Mouse (Mus musculus) megakaryocyte, adult 5-6 weeks (primary cell): ENCODE measurements around the gene Pimreg. TPM values are rescaled to one million over a fixed set of nuclear protein-coding genes. Genes with fewer than 3 reads are reported as not detected.
A peak's percentile ranks its signal among the peaks of the same experiment; 100 is the strongest.

ENCODE experiments used
- ATAC-seq: 2 replicates; pipeline ENCODE4 v1.8.0; 2016; ENCODE audit warnings: mild to moderate bottlenecking, inconsistent platforms; ENCODE audit not compliant: poor library complexity, severe bottlenecking
- total RNA-seq, 2 experiments: library from RNA; stranded (forward) in 1 of 2; stranded (reverse) in 1 of 2; fragments of 153-499, 151-499 nt in 1 of 2; fragments of 221-1000, 200-1000 nt in 1 of 2; gene quantifications; 2 replicates each; pipeline versions ENCODE4 v1.2.3 to v1.2.4; 2015 to 2017

Gene Pimreg
- total RNA-seq (2015) = 34.0 and 34.1 TPM in 2 replicates
- total RNA-seq (2017) = 16.3 and 17.2 TPM in 2 replicates

DNA sequence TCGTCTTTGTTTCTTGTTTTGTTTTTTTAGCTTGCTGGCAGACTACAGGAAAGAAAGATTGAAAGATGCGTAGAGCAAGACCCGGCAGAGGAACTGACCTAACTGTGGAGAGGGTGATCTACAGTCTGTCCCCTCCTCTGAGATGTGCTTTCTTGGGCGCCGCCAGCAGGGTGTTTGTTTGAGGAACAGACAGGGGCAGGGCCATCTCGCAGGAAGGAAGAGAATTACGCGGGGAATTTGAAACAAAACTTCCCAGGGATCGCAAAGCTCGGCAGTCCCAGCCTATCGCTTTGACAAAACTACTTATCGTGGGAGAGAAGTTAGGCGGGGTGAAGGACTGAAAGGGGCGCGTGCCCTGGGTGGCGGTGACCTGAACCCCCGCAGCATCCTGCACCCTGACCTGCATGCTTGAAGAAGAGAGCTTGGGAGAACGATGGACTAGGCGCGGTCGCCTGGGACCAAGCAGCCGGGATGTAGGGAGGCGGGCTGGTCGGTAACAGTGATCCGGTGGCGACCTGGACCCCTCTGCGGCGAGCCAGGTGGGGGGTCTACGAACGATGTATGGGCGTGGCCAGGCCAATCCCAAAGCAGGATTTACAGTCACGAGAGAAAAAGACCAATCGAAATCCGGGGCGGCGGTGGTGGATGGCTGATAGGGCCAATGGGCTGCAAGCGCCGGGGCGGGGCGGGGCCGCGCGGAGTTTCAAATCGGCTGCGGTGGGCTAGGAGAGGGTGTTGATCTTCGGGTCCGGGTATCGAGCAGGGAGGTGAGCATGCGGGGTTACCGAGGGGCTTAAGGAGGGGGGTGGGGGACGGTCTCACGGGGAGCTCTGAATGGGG lies at the start of gene Pimreg:
TSS of gene Pimreg (plus strand) at position 265 of the 840 bp plus-strand sequence.
- ATAC-seq = peak; percentile 86

DNA sequence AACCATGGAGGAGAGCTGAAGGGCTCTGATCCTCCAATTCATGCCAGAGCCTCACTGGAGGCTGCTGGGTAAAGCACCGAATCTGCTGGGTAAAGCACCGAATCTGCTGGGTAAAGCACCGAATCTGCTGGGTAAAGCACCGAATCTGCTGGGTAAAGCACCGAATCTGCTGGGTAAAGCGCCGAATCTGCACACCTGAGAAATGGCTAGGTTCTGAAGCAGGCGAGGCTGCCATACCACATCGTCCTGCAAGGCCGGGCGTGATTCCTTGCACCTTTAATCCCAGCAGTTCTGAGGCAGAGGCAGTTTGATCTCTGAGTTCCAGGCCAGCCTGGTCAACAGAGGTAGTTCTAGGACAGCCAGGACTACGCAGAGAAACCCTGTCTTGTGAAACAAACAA lies 49.4 kb upstream of the Pimreg start:
- no peak for ATAC-seq

DNA sequence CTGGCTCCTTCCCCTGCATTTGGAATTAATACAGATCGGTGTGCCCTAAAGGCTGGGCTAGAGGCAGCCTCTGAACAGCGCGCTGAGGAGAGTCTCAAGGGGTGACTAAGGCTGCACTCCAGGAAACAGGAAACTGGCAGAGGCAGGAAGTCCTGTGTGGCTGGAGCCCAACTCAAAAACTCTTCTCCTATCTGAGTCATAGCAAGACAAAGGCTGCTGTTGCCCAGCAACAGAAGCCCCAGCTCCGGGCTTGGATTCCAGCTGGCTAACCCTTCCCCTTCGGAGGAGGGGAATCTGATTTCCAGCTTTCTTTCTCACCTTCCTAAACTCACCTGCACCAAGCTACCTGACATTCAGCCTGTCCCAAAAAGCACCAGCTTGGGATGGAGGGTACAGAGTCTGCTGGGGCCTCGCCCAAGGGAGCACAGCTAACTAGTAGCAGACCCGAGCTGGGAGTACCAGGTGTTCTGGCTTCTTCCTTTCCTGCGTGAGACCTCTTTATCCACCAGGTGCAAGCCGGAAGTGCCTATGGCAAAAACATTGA lies 45.8 kb upstream of the Pimreg start:
- ATAC-seq = peak; percentile 80

DNA sequence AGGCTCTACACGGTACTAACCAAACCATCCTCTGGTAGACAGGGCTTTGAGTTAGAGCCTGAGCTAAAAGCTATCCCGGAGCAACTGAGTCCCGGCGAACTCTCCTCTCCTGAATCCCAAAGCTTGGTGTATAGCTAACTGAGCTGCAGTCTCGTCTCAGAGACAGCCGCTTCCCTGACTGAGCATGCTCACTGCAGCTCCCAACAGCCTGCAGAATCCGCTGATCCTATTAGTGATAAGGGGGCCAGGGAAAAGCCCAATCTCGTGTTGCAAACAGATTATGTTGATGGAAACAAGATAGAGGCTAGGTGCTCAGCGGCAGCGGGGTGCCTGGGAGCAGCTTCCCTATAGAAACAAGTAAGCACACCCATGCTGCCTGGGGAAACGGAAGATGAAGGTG lies 45.0 kb upstream of the Pimreg start:
- ATAC-seq = no peak

DNA sequence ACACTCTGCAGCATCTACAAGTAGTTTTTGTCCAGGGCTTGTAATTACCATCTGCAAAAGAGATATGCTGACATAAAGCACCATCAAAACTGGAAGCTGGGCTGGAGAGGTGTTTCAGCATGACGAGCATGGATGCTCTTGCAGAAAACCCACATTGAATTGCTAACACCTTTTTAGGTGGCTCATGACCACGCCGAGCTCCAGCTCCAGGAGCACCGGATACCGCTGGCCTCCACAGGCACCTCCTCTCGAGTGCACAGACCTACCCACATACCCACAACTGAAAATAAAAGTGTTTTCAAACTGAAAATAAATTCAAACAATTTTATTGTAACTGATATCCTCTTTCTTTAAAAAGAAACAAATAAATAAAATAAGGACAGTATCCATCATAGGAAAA lies 41.6 kb upstream of the Pimreg start:
- no peak for ATAC-seq

DNA sequence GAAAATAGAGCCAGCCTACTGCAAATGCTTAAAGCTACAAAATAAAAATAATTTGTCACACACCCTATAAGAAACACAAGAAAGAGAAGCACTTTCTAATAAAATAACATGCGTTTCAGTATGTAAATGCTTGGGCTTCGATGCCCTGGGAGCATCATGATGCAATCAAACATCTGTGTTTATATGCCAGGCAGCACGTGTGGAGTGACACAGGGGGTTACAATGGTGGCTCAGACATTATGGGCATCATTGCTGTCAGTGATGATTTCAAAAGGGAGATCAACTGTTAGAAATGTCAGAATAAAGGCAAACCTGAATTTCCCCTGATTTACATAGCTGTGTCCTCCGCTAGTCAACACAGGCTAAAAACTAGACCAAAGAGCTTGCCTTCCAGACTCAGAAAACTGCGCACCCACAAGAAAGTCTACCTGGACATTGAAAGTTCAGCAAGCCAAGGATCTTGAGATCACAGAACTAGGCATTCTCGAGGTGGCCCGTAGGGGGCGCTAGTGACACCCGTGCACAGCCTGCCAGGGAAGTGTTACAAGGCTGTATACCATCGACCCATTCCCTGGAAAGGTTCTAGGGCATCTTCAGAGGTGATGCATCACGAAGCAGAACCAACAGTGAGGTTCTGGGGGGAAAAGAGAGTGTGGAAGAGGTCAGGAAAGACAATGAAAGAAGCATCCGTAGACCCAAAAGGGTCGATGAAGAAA lies 39.5 kb upstream of the Pimreg start:
- ATAC-seq = no peak

DNA sequence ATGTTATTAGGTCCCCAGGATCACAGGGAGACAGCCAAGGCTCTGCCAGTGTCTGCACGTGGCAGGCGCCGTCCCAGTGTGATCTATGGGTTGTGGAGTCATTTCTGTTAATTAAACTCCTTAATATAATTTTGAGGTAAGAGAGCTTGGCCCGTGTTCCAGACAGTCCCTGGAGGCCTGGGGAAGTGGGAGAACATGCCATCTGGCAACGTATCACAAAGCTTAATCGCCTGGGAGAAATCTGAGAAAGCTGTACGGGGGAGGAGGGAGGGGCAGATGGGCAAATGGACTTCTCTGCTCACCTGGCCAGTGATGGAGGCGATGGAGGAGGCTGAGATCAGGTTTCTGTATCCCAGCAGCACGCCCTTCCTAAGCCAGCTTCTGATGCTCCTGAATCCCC lies 38.7 kb upstream of the Pimreg start:
- no peak for ATAC-seq

DNA sequence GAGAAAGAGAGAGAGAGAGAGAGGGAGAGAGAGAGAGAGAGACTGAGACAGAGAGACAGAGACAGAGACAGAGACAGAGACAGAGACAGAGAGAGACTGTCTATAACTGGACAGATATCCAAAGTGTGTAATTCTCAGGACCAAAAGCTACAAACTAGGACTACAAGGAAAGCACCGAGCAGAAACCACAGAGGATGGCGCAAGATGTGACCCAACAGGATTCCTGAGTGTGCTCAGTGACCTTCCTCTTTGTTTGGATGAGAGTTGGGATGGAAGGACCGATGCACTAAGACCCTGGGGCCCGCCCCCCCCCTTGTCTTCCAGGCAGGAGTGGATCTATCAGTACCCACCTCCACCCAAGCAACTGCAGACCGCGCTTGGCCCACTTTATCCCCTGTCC lies 36.3 kb upstream of the Pimreg start:
- ATAC-seq = no peak

DNA sequence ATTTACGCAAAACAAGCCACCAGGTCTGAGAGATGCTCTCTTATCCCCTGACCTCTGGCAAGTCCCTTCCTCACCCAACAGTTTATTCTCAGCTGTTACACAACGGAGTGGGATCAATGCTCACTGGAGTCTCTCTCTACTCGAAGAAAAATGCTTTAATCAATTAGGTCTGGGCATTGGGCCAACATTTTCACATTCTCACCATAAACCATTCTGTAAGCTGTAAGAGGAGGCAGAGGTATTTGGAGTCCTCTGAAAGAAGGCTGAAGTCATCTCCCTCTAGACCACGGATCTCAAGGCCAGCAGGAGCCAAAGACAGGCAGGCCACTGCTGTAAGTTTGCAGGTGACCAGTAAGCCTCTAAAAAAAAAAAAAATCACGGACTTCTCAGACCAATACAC lies 31.5 kb upstream of the Pimreg start:
- no peak for ATAC-seq

DNA sequence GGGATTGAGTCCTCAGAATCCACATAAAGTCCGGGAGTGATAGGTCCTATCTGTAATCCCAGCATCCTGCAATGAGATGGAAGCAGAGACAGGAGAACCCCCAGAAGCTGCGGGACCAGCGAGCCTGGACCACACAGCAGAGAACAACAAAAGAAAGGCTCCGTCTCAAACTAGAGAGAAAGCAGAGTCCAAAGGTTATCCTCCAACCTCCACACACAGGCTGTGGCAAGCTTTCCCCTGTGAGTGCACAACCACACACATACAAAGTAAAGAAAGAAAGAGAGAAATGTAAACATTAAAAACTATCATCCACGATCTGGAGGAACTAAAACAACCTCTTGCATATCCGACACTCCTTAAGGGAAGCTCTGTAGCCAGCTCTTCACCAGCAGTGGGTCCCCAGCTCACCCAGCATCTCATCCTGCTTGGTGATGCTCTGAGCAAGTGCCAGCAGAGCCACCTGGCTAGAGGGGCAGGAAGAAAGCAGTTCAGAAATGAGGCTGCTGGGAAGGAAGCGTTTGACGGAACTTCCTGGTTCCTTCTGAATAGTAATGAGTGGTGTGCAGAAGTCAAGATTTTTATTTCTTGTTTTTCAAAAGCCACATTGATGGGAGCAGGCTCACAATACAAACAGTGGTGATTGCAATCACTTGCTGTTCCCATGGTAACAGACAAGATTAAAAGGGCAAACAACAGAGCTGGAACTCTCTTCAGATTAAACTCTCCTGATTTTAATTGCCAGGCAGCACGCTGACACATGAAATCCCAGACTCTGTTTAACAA lies 30.7 kb upstream of the Pimreg start:
- no peak for ATAC-seq

DNA sequence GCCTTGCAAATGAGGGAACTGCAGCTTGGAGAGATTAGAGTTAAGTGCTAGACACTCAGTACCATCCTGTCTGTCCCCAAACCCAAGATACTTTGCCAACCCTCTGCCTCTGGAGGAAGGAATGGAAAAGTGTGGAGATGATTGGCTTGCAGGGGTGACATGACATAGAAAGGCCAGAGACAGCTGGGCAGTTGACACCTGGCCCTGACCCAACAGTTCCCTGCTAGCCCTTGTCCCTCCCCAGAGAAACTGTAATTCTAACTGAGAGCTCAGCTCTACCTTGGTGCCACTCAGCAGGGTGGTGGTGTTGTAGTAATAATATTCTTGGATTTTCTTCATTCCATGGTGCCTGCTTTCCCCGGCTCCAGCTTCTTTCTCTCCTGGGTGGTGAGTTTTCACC lies 29.9 kb upstream of the Pimreg start:
- no peak for ATAC-seq

DNA sequence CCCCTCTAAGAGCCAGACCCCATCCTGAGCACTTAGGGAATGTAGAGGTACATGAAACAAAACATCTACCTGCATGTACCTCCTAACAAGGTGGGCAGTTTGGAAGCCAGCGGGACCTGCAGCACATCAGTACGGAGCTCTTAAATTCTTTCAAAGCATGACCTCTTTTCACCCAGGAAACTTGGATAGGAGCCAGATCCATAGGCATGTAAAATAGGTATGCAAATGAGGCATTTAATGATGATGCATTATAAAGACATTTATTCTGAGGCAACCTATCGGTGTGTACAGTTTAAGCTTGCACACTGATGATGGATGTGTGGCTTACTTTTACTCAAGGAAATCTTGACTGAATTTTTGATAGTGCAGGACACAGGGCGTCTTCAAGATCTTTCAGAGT lies 27.2 kb upstream of the Pimreg start:
- ATAC-seq = no peak

DNA sequence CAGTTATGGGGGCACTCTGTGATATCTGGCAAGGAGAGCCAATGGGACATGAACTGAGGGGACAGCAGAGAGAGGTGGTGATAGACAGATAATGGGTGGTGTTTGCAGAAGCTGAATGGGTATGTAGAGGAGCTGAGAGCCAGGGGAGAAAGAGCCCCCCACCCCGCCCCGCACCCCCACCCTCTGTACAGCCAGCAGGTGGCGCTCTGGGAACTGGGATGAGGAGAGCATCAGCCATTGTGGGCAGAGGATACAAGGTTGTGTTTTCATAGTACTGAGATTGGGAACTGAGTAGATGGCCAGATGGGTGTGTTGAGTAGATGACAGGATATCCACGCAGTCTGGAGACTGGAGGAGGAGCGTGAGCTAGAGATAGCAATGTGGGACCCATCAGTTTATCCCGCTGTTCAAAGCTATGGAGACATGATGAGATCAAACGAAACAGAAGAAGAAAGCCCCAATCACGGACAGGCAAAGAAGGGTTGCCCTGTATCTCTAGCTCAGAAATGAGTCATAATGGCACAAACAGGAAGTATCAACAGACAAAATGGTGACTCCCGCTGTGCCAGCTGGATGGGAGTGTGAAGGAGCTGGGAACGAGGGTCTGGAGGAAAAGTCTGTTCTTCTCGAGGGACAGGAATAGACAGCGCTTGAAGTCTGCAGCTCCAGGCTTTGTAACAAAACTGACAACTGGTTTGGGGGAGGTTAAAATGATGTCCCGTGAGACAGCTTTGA lies 25.1 kb upstream of the Pimreg start:
- no peak for ATAC-seq

DNA sequence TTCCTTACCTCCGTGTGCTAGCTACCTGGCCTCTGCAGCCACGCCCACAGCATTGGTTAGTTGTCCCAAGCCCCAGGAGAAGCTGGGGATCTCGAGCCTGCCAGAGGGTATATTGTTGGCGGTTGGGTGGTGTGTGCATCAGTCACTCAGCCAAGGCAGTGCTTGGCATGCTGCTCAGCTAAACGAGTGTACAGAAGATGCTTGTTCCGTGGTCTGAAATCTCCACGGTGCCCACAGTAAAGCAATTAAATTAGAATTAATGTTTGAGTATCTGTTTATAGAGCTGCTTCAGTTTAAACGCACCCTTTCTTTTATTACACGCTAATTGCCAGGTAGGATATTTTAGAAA lies 24.6 kb upstream of the Pimreg start:
- ATAC-seq = no peak

DNA sequence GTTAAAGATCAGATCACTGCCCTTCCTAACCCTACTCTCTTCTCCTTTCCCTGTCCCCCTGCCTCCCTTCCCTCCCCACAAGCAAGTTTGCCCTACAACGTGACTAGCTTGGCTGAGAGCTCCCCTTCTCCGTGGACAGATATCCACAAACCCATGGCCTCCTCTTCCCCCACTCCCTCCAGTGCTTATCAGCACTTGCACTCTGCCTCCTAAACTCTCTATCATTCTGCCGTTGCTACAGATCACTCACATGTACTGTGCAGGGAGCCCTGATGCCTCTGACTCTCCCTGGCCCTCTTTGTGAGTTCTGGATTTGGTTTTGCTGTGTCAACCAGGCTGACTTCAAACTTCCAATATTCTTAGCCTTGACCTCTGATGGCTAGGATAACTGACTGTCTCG lies 20.8 kb upstream of the Pimreg start:
- ATAC-seq = no peak

DNA sequence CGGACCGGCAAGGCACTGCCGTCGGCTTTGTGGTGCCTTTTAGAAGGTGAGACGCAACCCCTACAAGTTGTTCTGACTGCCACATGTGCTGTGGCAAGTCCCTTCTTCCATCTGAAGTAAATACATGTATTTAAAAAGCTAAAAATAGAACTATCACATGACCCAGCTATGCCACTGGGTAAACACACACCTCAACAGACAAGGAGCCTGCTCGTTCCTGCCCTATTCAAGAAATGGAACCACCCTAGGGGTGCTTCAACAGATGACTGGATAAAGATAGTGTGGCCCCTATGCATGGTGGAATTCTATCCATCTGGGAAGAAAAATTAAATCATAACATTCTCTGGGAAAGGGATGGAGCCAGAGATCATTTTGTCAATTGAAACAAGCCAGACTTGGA lies 19.0 kb upstream of the Pimreg start:
- no peak for ATAC-seq

DNA sequence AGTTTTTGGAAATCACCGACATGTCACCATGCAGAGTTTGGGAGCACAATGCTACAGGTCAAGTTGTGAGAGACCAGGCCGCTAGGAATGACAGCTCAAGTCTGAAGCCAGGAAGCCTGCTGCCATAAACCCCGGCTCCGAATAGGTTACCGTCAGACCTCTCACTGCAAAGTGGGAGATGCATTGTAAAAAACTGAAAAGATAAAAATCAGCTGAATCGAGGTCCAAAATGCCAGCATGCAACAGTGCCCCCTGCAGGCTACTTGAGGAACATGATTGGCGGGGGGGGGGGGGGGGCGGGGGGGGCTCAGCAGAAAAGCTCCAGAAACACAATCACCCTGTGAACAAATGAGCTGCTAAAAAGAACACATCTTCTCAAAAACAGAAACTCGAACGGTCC lies 18.3 kb upstream of the Pimreg start:
- no peak for ATAC-seq

DNA sequence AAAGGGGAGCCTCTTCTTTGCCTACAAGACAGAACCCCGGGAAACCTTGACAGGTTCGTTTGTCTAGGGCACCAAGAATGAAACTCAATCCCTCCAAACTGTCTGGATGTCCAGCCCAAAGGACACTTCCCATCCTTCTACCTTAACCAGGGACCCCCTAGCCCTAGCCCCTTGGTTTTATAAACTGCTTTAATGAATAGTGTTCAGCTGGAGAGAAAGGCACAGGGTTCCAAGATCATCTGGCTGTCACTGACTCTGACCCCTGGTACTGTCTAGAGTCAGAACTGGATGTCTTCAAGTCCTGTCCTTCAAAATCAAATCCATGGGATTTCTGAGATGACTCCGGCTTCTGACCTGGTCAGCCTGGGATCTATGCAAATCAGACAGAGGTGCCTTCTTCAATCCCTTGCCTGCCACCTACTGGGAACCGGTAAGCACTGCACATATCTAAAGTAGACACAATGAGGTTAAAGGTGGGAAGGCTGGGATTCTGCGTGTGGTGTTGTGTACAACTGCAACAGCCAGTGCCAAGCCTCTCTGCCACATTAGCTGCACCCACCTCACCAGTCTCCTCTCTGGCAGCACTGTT lies 17.5 kb upstream of the Pimreg start:
- ATAC-seq = peak; percentile 89

DNA sequence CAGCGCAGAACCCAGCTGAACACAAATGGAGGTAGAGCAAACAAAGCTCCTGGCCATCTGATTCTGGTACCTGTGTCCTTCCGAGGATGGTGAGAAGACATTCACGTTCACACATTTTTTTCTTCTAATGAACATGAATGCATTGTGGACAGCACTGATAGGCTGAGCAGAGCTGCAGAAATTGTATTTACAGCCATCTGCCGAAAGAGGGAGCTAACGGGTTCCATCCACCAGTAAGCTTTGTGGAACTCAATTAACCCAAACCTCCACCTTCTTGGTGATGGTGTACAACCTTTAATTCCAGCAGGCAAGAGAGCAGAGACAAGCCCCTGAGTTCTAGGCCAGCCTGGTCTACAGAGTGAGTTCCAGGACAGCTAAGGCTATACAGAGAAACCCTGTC lies 16.0 kb upstream of the Pimreg start:
- ATAC-seq = peak; percentile 67

DNA sequence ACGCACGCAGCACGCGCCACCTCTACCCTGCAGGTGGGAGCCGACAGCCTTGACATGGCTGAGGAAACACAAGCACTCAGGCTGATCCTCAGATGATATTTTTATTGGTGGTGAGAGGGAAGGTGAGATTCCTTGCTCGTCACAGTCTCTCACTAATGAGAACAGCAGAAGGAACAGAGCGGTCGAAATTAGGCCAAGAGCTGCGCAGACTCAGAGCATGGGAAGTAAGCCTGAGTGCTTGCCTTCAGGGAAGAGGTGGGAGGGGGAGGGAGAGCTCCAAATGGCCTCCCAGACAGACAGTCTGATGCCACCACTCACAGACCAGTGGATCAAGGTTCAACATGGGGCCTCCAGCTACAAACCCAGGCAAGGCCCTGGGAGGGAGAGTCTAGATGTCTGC lies 15.3 kb upstream of the Pimreg start:
- ATAC-seq = no peak
